Comparison of ENCODE assay signal across 23 mouse cellular contexts in the genomic region with DNA sequence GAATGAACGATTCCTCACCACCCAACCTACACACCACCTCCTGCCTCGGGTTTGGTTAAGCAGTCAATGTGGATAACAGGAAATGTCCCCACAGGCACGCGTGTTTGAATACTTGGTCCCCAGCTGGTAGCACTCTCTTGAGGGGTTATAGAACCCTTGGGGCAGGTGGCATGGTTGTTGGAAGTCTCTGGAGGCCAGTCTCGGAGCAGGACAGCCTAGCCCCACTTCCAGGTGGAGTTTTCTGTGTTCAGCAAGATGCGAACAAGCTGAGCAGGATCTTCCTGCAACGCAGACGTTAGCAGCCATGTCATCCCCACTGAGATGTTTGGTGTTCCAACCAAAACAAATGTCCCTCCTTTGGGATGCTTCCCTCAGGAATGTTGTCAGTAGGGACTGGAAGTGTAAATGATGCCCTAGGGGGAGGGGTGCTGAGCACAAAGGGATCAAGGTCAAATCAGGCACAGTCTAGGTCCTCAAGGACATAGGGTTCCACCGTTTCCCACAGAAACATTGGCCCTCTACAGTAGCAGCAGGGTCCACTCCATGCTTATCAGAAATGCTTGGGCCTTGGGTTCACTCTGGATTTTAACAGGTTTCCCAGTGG. TPM values are rescaled to one million over a fixed set of nuclear protein-coding genes. Genes with fewer than 3 reads are reported as not detected.
A peak's percentile ranks its signal among the peaks of the same experiment; 100 is the strongest.
DNase-seq lines count a peak whose midpoint lies in the region; ATAC-seq and TF ChIP-seq lines count a peak whose summit lies in the region.
"Had no signal": no experiment of that assay in that cellular context is flagged by ENCODE, and none has a peak within 500 bp of the region (broad histone marks: within the 10 kb centered on the region; RNA-seq: fewer than 3 reads in every experiment).

No protein-coding gene starts in this region.

- 0 out of 2 replicates have a peak overlapping the region, but pooled peaks have one; percentile 17 for H3K9ac ChIP-seq in heart, embryonic 13.5 days
- H3K9ac ChIP-seq in midbrain, postnatal 0 days (replicated peaks; ENCODE audit: low read length, poor library complexity, severe bottlenecking): no peak overlapping the region
- H3K9ac ChIP-seq: forebrain, embryonic 12.5 days; hindbrain, embryonic 13.5 days; liver, embryonic 15.5 days; lung, embryonic 15.5 days; midbrain, embryonic 13.5 days had no signal

- no peak overlapping the region for H3K4me2 ChIP-seq in heart, embryonic 13.5 days
- no peak overlapping the region for H3K4me2 ChIP-seq in midbrain, postnatal 0 days (ENCODE audit: low read depth, low read length, poor library complexity, severe bottlenecking)
- H3K4me2 ChIP-seq: forebrain, embryonic 12.5 days; hindbrain, embryonic 13.5 days; liver, embryonic 15.5 days; lung, embryonic 15.5 days; midbrain, embryonic 13.5 days had no signal

- WGBS in heart, embryonic 13.5 days: 65% methylated on average over 9 of the region's 9 CpGs
- 83% methylated on average over 9 of the region's 9 CpGs for WGBS in midbrain, embryonic 10.5 days
- WGBS in midbrain, postnatal 0 days: 84% methylated on average over 9 of the region's 9 CpGs
- WGBS in macrophage (ENCODE audit: missing documents): 84% methylated on average over 9 of the region's 9 CpGs

- H3K9me3 ChIP-seq in heart, embryonic 13.5 days: no peaks in the 10 kb centered on the region
- H3K9me3 ChIP-seq in midbrain, embryonic 10.5 days (replicated peaks): 0 out of 2 replicates have a peak, but pooled peaks cover 3% of the 10 kb centered on the region
- H3K9me3 ChIP-seq in midbrain, postnatal 0 days (ENCODE audit: low read length): no peaks in the 10 kb centered on the region
- H3K9me3 ChIP-seq: forebrain, embryonic 12.5 days; hindbrain, embryonic 13.5 days; limb, embryonic 10.5 days; liver, embryonic 15.5 days; lung, embryonic 15.5 days; midbrain, embryonic 13.5 days had no signal

- no peak for TF ChIP-seq CTCF in midbrain, postnatal 0 days (IDR thresholded peaks at IDR 0.05)
- TF ChIP-seq CTCF in bone marrow macrophage, adult 2 months (IDR thresholded peaks at IDR 0.05; ENCODE audit: low read depth, low read length): no peak

- TF ChIP-seq POLR2A in bone marrow macrophage, adult 2 months (IDR thresholded peaks at IDR 0.05; ENCODE audit: borderline replicate concordance, low read depth, low read length): no peak

- H3K27ac ChIP-seq in heart, embryonic 13.5 days (replicated peaks): peak overlapping the region; percentile 99
- peak overlapping the region; percentile 64; the same call in 1 of the 2 replicates for H3K27ac ChIP-seq in midbrain, embryonic 10.5 days (replicated peaks)
- no peak overlapping the region for H3K27ac ChIP-seq in midbrain, postnatal 0 days (ENCODE audit: low read depth, low read length)
- peak overlapping the region; percentile 98 for H3K27ac ChIP-seq in bone marrow macrophage, adult 2 months (ENCODE audit: insufficient read depth, low read depth, low read length)
- peak overlapping the region; percentile 90 for H3K27ac ChIP-seq in macrophage
- H3K27ac ChIP-seq: forebrain, embryonic 12.5 days; hindbrain, embryonic 13.5 days; kidney, postnatal 0 days; limb, embryonic 10.5 days; liver, embryonic 15.5 days; midbrain, embryonic 13.5 days had no signal

- H3K27me3 ChIP-seq in heart, embryonic 13.5 days (replicated peaks): no peaks in the 10 kb centered on the region
- H3K27me3 ChIP-seq in midbrain, embryonic 10.5 days (ENCODE audit: low read depth, poor library complexity, severe bottlenecking): 0 out of 2 replicates have a peak, but pooled peaks cover 5% of the 10 kb centered on the region
- H3K27me3 ChIP-seq in midbrain, postnatal 0 days (ENCODE audit: insufficient read depth, low read length): no peaks in the 10 kb centered on the region
- H3K27me3 ChIP-seq: hindbrain, embryonic 13.5 days; liver, embryonic 15.5 days; lung, embryonic 15.5 days; midbrain, embryonic 13.5 days had no signal

- H3K36me3 ChIP-seq in heart, embryonic 13.5 days: no peaks in the 10 kb centered on the region
- no peaks in the 10 kb centered on the region for H3K36me3 ChIP-seq in midbrain, embryonic 10.5 days
- H3K36me3 ChIP-seq in midbrain, postnatal 0 days (ENCODE audit: insufficient read depth, low read length): no peaks in the 10 kb centered on the region
- no peaks in the 10 kb centered on the region for H3K36me3 ChIP-seq in macrophage (ENCODE audit: inconsistent target)
- H3K36me3 ChIP-seq: forebrain, embryonic 12.5 days; hindbrain, embryonic 13.5 days; limb, embryonic 10.5 days; liver, embryonic 15.5 days; lung, embryonic 15.5 days; midbrain, embryonic 13.5 days had no signal

- no peaks in the 10 kb centered on the region for H3K79me2 ChIP-seq in macrophage (ENCODE audit: inconsistent target)

- no peak for DNase-seq in heart, postnatal 25 days (ENCODE audit: low spot score)
- no peak for DNase-seq in midbrain, embryonic 10.5 days (ENCODE audit: low spot score)
- DNase-seq in midbrain, postnatal 0 days (ENCODE audit: low spot score): no peak
- DNase-seq in urinary bladder, postnatal 10 days (ENCODE audit: low spot score): no peak
- no peak for DNase-seq in lung, postnatal 14 days
- DNase-seq: adrenal gland, postnatal 25 days; cerebellum, adult 11 months; cerebellum, adult 9-11 months; kidney, adult 2 months; liver; thymus, postnatal 14 days had no signal

- H3K4me1 ChIP-seq in heart, embryonic 13.5 days: peaks cover 47% of the 10 kb centered on the region
- H3K4me1 ChIP-seq in midbrain, embryonic 10.5 days: peaks cover 37% of the 10 kb centered on the region
- peaks cover 12% of the 10 kb centered on the region; the same call in 1 of the 2 replicates for H3K4me1 ChIP-seq in midbrain, postnatal 0 days (ENCODE audit: insufficient read depth, low read length)
- peaks cover 64% of the 10 kb centered on the region for H3K4me1 ChIP-seq in bone marrow macrophage, adult 2 months (ENCODE audit: control insufficient read depth, insufficient read depth, low read length)

- intact Hi-C loops in heart, postnatal 25 days (cut with DNase I): loop anchor here (5.0 kb wide), 2 partner anchors 37 to 67 kb away; no protein-coding TSS in a partner anchor

- ATAC-seq in heart, embryonic 13.5 days (ENCODE audit: extremely low read depth, insufficient number of reproducible peaks, low FRiP score, low TSS enrichment): no peak
- ATAC-seq in midbrain, postnatal 0 days (ENCODE audit: low FRiP score): no peak
- ATAC-seq: inflammation-experienced regulatory T-cells, adult 6 months; midbrain, embryonic 13.5 days had no signal

- no peak overlapping the region for H3K4me3 ChIP-seq in heart, embryonic 13.5 days
- H3K4me3 ChIP-seq in midbrain, embryonic 10.5 days: no peak overlapping the region
- H3K4me3 ChIP-seq in midbrain, postnatal 0 days (ENCODE audit: low read depth, low read length): no peak overlapping the region
- no peak overlapping the region for H3K4me3 ChIP-seq in bone marrow macrophage, adult 2 months (ENCODE audit: insufficient read depth, low read length)
- no peak overlapping the region for H3K4me3 ChIP-seq in macrophage (ENCODE audit: inconsistent target)
- H3K4me3 ChIP-seq: erythroblast, embryonic 14.5 days; forebrain, embryonic 12.5 days; hindbrain, embryonic 13.5 days; limb, embryonic 10.5 days; liver, embryonic 15.5 days; lung, embryonic 15.5 days; midbrain, embryonic 13.5 days had no signal

RNA-seq across cellular contexts. Expression of a gene that starts 29.1 kb away (rescaled TPM):
- 6.5 and 7.5 TPM in 2 replicates for polyA plus RNA-seq in heart, embryonic 13.5 days (2015; fragmentation: Nextera tagmentation; extraction: Ambion mirVana)
- total RNA-seq in heart, postnatal 25 days (2021): 10 to 100 TPM; 63.9 to 71.4 TPM
- polyA plus RNA-seq in midbrain, embryonic 10.5 days (2016; fragmentation: Nextera tagmentation; extraction: Ambion mirVana): 3.8 and 4.0 TPM in 2 replicates
- 81.3 and 88.2 TPM in 2 replicates for total RNA-seq in midbrain, postnatal 0 days (2014; rRNA removed)
- 8.0 and 9.2 TPM in 2 replicates for polyA plus RNA-seq in midbrain, postnatal 0 days (2015; fragmentation: Nextera tagmentation; extraction: Ambion mirVana)
- polyA plus RNA-seq in bone marrow macrophage, adult 2 months (2012; ENCODE audit: insufficient read depth, insufficient read length, missing spikeins): 163 and 167 TPM in 2 replicates
- total RNA-seq in macrophage (2018; cell fraction: chromatin; rRNA removed): 100 to 1,000 TPM in 19 of 26 experiments, 10 to 100 TPM in 6, 1 to 10 TPM in 1; 2.6 to 175 (median 132) TPM
- 100 to 1,000 TPM in 12 of 26 experiments, 10 to 100 TPM in 14; 12.4 to 139 (median 98.3) TPM for total RNA-seq in macrophage (2018; cell fraction: cytosol; rRNA removed)
- 100 to 1,000 TPM in 23 of 26 experiments, 10 to 100 TPM in 3; 17.9 to 251 (median 174) TPM for total RNA-seq in macrophage (2018; cell fraction: nucleus; rRNA removed)
- 39.1 to 68.1 TPM (median 42.7 TPM) in 3 replicates for polyA plus RNA-seq in macrophage (2018)
